Mouse (Mus musculus): Measurements from ENCODE around the gene Dab2ip. TPM values are rescaled to one million over a fixed set of nuclear protein-coding genes. Genes with fewer than 3 reads are reported as not detected.

Gene Dab2ip
- total RNA-seq, 2 experiments from 2014 or later, result 42.8 to 46.3 TPM

DNA sequence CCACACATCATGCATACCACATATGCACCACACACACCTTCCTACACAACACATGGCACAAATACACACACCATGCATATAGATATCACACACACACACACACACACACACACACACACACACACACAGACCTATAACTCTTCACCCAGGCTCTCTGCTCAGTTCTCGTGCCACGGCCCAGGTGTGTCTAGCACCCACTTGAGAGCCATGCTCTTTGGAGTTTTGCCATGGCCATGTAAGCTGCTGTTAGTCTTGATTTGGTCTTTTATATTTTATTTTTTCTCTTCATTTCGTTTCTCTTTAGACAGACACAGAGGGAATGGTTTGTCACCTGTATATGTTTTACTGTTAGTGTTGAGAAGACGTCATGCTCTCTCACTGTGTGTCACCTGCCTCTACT lies 76.9 kb downstream of the Dab2ip start:
- intact Hi-C loops (cut with DNase I; ENCODE audit: low total_unique reads), result no loop called here
- DNase-seq, result no peak

DNA sequence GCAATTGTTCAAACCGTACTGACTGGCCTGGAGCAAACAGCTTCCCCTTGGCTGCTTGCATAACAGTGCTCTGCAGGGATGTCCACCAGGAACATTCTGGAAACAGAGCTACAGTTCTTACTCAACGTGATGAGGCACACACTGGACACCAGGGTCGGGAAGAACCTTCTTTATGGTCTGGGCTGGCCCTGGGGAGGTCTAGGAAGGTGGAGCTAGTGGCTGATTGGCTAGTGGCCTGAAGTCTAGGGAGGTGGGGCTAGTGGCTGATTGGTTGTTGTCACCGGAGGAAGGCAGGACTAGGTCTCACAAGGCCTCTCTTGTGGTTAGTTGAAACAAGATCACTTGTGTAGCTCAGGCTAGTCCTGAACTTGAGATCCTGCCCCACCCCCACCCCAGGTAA lies 77.5 kb downstream of the Dab2ip start:
- intact Hi-C loops (cut with DNase I; ENCODE audit: low total_unique reads), result no loop called here
- DNase-seq, result no peak

- intact Hi-C loops (cut with DNase I; ENCODE audit: low total_unique reads), result no loop called here
- DNase-seq, result no peak
Measured at GRCm38 (mm10) chr2:35637880-35638535, 79.9 kb downstream of the Dab2ip start.

GRCm38 (mm10) chr2:35639799-35640198 lies 81.7 kb downstream of the Dab2ip start:
- intact Hi-C loops (cut with DNase I; ENCODE audit: low total_unique reads), result no loop called here

GRCm38 (mm10) chr2:35640576-35640975 lies 82.5 kb downstream of the Dab2ip start:
- DNase-seq, result peak; percentile 52
- intact Hi-C loops (cut with DNase I; ENCODE audit: low total_unique reads), result no loop called here

More at GRCm38 (mm10) chr2:35639799-35640198, 81.7 kb downstream of the Dab2ip start:
- no peak for DNase-seq

DNA sequence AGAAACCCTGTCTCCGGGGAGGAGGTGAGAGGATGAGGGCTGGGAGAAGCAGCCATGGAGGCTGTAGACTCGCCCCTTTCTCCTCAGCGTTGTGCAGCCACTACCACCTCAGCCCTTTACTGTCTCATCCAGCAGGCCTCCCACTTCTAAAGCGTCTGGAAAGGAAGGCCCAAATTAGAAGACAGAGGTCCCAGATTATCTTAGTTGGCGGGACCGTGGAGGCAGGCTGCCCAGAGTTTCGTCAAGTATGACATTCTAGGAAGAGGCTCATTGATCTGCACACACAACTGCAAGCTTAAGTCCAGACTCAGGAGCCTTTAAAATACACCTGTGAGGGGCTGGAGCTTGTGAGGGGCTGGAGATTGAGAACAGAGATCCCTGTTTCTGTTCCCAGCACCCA lies 84.2 kb downstream of the Dab2ip start:
- intact Hi-C loops (cut with DNase I; ENCODE audit: low total_unique reads), result no loop called here
- DNase-seq, result no peak

- DNase-seq, result no peak
- intact Hi-C loops (cut with DNase I; ENCODE audit: low total_unique reads), result loop anchor here (5.0 kb wide), 3 partner anchors 81 to 261 kb away; no protein-coding TSS in a partner anchor
Measured at GRCm38 (mm10) chr2:35646553-35646952, 88.5 kb downstream of the Dab2ip start.

DNA sequence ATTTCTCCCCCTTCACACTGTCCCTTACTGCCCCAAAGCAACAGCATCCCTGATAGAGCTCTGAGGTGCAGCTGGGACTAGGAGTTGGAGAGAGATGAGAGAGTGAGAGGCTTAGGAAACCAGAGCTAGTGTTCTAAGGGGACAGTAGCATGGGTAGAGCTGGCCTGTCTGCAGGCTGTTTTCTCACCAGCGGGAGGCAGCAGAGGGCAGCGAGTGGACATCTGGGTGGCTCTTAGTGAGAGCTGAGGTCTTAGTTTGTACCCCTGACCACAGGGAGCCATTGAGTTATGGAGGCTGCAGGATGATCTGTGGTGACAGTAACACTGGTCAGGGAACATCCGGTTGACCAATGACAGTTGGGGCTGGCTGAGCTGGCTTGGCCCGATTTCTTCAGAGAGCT lies 91.6 kb downstream of the Dab2ip start:
- intact Hi-C loops (cut with DNase I; ENCODE audit: low total_unique reads), result loop anchor here (5.0 kb wide), 3 partner anchors 78 to 258 kb away; no protein-coding TSS in a partner anchor
- DNase-seq, result peak; percentile 86

DNA sequence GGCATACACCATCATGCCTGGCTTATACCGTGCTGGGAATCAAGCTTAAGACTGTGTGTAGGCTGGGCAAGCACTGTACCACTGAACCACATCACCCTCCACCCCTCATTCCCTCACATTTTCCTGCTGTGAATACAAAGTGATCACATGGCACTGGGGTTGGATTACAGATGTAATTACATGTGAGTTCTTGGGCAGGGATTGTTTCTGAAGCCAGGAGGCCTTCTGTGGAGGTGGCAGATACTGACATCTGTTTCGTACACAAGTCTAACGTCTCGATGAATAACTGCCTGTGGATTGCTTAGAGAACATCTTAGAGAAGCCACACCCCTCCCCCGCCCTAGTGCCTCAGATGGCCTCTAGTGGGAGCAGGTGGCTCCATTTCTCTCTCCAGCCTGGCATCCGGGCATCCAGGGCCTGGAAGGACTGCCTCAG lies 93.2 kb downstream of the Dab2ip start:
- intact Hi-C loops (cut with DNase I; ENCODE audit: low total_unique reads), result no loop called here
- peak; percentile 50 for DNase-seq

DNA sequence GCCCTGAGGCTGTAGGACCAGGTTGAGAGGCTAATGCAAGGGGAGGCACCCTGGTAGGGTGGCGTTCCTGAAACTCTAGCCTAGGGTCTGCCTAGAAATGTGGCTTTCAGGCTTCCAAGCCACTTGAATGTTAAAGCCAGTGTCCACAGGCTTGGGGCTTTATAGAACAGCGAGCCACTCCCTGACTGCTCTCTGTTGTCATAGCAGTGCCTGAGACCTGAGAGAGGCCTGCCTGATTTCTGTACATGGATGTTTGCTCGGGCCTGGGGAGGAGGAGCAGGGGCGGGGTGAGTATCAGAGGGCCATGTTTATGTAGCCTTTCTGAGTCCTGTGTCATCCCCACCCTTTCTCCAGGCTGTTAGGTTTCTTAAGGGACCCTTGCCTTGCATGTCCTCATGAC lies 94.9 kb downstream of the Dab2ip start:
- DNase-seq, result no peak
- intact Hi-C loops (cut with DNase I; ENCODE audit: low total_unique reads), result no loop called here

- intact Hi-C loops (cut with DNase I; ENCODE audit: low total_unique reads), result no loop called here
- no peak for DNase-seq
Measured at GRCm38 (mm10) chr2:35654795-35655194, 96.7 kb downstream of the Dab2ip start.

DNA sequence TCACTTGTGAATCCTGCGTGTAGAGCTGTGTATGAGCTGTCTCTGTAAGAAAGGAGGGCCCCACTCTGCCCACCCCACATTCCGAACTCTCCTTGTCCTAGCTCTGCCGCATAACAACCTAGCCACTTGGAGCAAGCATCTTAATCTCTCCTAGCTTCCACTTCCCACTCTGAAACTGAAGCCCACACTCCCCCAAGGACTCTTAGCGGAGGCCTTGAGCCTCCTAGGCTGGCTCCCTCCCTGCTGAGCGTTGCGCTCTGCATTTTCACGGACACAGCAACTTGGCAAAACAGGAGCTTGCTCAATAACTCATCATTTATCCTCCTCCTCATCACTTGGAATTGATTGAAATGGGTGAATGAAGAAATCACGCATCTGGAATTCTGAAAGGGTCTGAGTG lies 97.9 kb downstream of the Dab2ip start:
- intact Hi-C loops (cut with DNase I; ENCODE audit: low total_unique reads), result no loop called here
- no peak for DNase-seq

- no peak for DNase-seq
- intact Hi-C loops (cut with DNase I; ENCODE audit: low total_unique reads), result no loop called here
Measured at GRCm38 (mm10) chr2:35658311-35658710, 100.2 kb downstream of the Dab2ip start.

GRCm38 (mm10) chr2:35659578-35660194 lies 101.6 kb downstream of the Dab2ip start:
- DNase-seq, result no peak
- intact Hi-C loops (cut with DNase I; ENCODE audit: low total_unique reads), result no loop called here

- peak; percentile 83 for DNase-seq
- intact Hi-C loops (cut with DNase I; ENCODE audit: low total_unique reads), result no loop called here
Measured at GRCm38 (mm10) chr2:35660953-35661374, 102.9 kb downstream of the Dab2ip start.

GRCm38 (mm10) chr2:35661454-35662000 lies 103.5 kb downstream of the Dab2ip start:
- intact Hi-C loops (cut with DNase I; ENCODE audit: low total_unique reads), result no loop called here
- peak; percentile 66 for DNase-seq

GRCm38 (mm10) chr2:35662001-35662491 lies 104.0 kb downstream of the Dab2ip start:
- peak; percentile 34 for DNase-seq
- intact Hi-C loops (cut with DNase I; ENCODE audit: low total_unique reads), result no loop called here

GRCm38 (mm10) chr2:35662738-35663550 lies 104.9 kb downstream of the Dab2ip start:
- no peak for DNase-seq
- intact Hi-C loops (cut with DNase I; ENCODE audit: low total_unique reads), result no loop called here

GRCm38 (mm10) chr2:35667746-35668145 lies 109.7 kb downstream of the Dab2ip start:
- no peak for DNase-seq
- intact Hi-C loops (cut with DNase I; ENCODE audit: low total_unique reads), result no loop called here

GRCm38 (mm10) chr2:35669217-35669616 lies 111.2 kb downstream of the Dab2ip start:
- no peak for DNase-seq
- intact Hi-C loops (cut with DNase I; ENCODE audit: low total_unique reads), result no loop called here

All from gastrocnemius, postnatal 14 days (tissue).